Mouse (Mus musculus): ENCODE measurements around the gene Rnasek.
A peak's percentile ranks its signal among the peaks of the same experiment; 100 is the strongest.

Gene Rnasek

GRCm38 (mm10) chr11:70236717-70237116 lies 2.9 kb downstream of the Rnasek start:
- DNase-seq (ENCODE audit: low read depth, low spot score): no peak

- DNase-seq (ENCODE audit: low read depth, low spot score): no peak
Measured at GRCm38 (mm10) chr11:70235254-70235900, 4.3 kb downstream of the Rnasek start.

- DNase-seq (ENCODE audit: low read depth, low spot score): no peak
Measured at GRCm38 (mm10) chr11:70234497-70234896, 5.1 kb downstream of the Rnasek start.

GRCm38 (mm10) chr11:70234037-70234436 lies 5.6 kb downstream of the Rnasek start:
- no peak for DNase-seq (ENCODE audit: low read depth, low spot score)

GRCm38 (mm10) chr11:70233016-70233415 lies 6.6 kb downstream of the Rnasek start:
- no peak for DNase-seq (ENCODE audit: low read depth, low spot score)

GRCm38 (mm10) chr11:70232546-70232945 lies 7.1 kb downstream of the Rnasek start:
- peak; percentile 82 for DNase-seq (ENCODE audit: low read depth, low spot score)

GRCm38 (mm10) chr11:70230239-70230727 lies 9.4 kb downstream of the Rnasek start:
- peak; percentile 86 for DNase-seq (ENCODE audit: low read depth, low spot score)

- DNase-seq (ENCODE audit: low read depth, low spot score): no peak
Measured at GRCm38 (mm10) chr11:70229260-70230010, 10.2 kb downstream of the Rnasek start, which contains the start of gene Bcl6b. Bcl6b (minus strand) TSS chr11:70229798.

- DNase-seq (ENCODE audit: low read depth, low spot score): peak; percentile 83
Measured at GRCm38 (mm10) chr11:70228828-70229227, 10.8 kb downstream of the Rnasek start.

- DNase-seq (ENCODE audit: low read depth, low spot score): no peak
Measured at GRCm38 (mm10) chr11:70227661-70228245, 11.9 kb downstream of the Rnasek start.

- DNase-seq (ENCODE audit: low read depth, low spot score): no peak
Measured at GRCm38 (mm10) chr11:70227126-70227525, 12.5 kb downstream of the Rnasek start.

GRCm38 (mm10) chr11:70226602-70226890 lies 13.1 kb downstream of the Rnasek start:
- no peak for DNase-seq (ENCODE audit: low read depth, low spot score)

- no peak for DNase-seq (ENCODE audit: low read depth, low spot score)
Measured at GRCm38 (mm10) chr11:70225798-70226601, 13.6 kb downstream of the Rnasek start.

GRCm38 (mm10) chr11:70223724-70224123 lies 15.9 kb downstream of the Rnasek start:
- no peak for DNase-seq (ENCODE audit: low read depth, low spot score)

GRCm38 (mm10) chr11:70221603-70222500 lies 17.8 kb downstream of the Rnasek start:
- DNase-seq (ENCODE audit: low read depth, low spot score): no peak

GRCm38 (mm10) chr11:70220731-70221602 lies 18.7 kb downstream of the Rnasek start, which contains the start of gene Slc16a13:
Slc16a13 (minus strand) TSS chr11:70221064.
- peak; percentile 95 for DNase-seq (ENCODE audit: low read depth, low spot score)

GRCm38 (mm10) chr11:70220323-70220722 lies 19.3 kb downstream of the Rnasek start:
- no peak for DNase-seq (ENCODE audit: low read depth, low spot score)

- no peak for DNase-seq (ENCODE audit: low read depth, low spot score)
Measured at GRCm38 (mm10) chr11:70219873-70220272, 19.8 kb downstream of the Rnasek start.

GRCm38 (mm10) chr11:70218741-70219470 lies 20.7 kb downstream of the Rnasek start:
- DNase-seq (ENCODE audit: low read depth, low spot score): no peak
